ENCODE assay signal across 15 mouse cellular contexts in genomic region chr14:25406059-25406458, GRCm38 (mm10).
"Had no signal": no experiment of that assay in that cellular context is flagged by ENCODE, and none has a peak within 500 bp of the region (broad histone marks: within the 10 kb centered on the region; RNA-seq: fewer than 3 reads in every experiment).

No protein-coding gene starts in this region.

- H3K27ac ChIP-seq: limb, embryonic 12.5 days; limb, embryonic 15.5 days; liver, embryonic 14.5 days; macrophage; midbrain, embryonic 13.5 days had no signal

- H3K4me3 ChIP-seq: limb, embryonic 12.5 days; limb, embryonic 15.5 days; midbrain, embryonic 13.5 days had no signal

- H3K9ac ChIP-seq: limb, embryonic 12.5 days; limb, embryonic 15.5 days; liver, embryonic 14.5 days; liver, postnatal 0 days; lung, embryonic 14.5 days; midbrain, embryonic 13.5 days had no signal

- DNase-seq: kidney, postnatal 10 days; left cerebral cortex, postnatal 4 days; liver, postnatal 0 days; lung, embryonic 14.5 days; right cerebral cortex, adult 18-20 months; right cerebral cortex, postnatal 14 days; right cerebral cortex, postnatal 4 days; thymus, postnatal 25 days had no signal

- ATAC-seq: liver, postnatal 0 days; lung, postnatal 0 days; midbrain, embryonic 13.5 days had no signal

- H3K9me3 ChIP-seq: limb, embryonic 12.5 days; limb, embryonic 15.5 days; midbrain, embryonic 13.5 days had no signal

- H3K4me2 ChIP-seq: limb, embryonic 12.5 days; limb, embryonic 15.5 days; liver, embryonic 11.5 days; lung, embryonic 14.5 days; midbrain, embryonic 13.5 days had no signal

- H3K27me3 ChIP-seq: limb, embryonic 12.5 days; limb, embryonic 15.5 days; midbrain, embryonic 13.5 days had no signal

- H3K36me3 ChIP-seq: limb, embryonic 12.5 days; limb, embryonic 15.5 days; midbrain, embryonic 13.5 days had no signal
